Mouse (Mus musculus) heart, embryonic 15.5 days (tissue): ENCODE measurements around the gene Mbd6. TPM values are rescaled to one million over a fixed set of nuclear protein-coding genes. Genes with fewer than 3 reads are reported as not detected.
"Not testable (repeated sequence)": the region's sequence is repeated elsewhere in the genome, so short reads cannot be mapped to it uniquely, and the experiment has no call there.

ENCODE experiments used
- ATAC-seq: fragments of 200-750 bp; cut with Nextera tagmentation; replicated peaks from 2 replicates; pipeline ENCODE4 v1.8.0; 2017; ENCODE audit warnings: low read depth, moderate TSS enrichment; ENCODE audit not compliant: insufficient number of reproducible peaks, insufficient read depth, low FRiP score
- H3K27ac ChIP-seq: fragments of 300-500 bp; sonication (generic); 2 replicates; pipeline ENCODE4 v1.5.1; 2015; ENCODE audit warnings: mild to moderate bottlenecking, inconsistent platforms
- H3K27me3 ChIP-seq: fragments of 300-500 bp; sonication (generic); 2 replicates; pipeline ENCODE4 v1.6.1; 2015; ENCODE audit warnings: inconsistent platforms
- H3K36me3 ChIP-seq: fragments of 300-500 bp; sonication (generic); 2 replicates; pipeline ENCODE4 v1.6.1; 2015; ENCODE audit warnings: mild to moderate bottlenecking, inconsistent platforms
- H3K4me1 ChIP-seq: fragments of 300-500 bp; sonication (generic); replicated peaks from 2 replicates; pipeline ENCODE4 v1.6.1; 2015; ENCODE audit warnings: inconsistent platforms
- H3K4me2 ChIP-seq: fragments of 300-500 bp; sonication (generic); 2 replicates; pipeline ENCODE4 v1.6.1; 2015; ENCODE audit warnings: inconsistent platforms, mild to moderate bottlenecking, moderate library complexity
- H3K4me3 ChIP-seq: fragments of 300-500 bp; sonication (generic); 2 replicates; pipeline ENCODE4 v1.5.1; 2015; ENCODE audit warnings: mild to moderate bottlenecking, inconsistent platforms
- H3K9ac ChIP-seq: fragments of 300-500 bp; sonication (generic); 2 replicates; pipeline ENCODE4 v1.6.1; 2015; ENCODE audit warnings: mild to moderate bottlenecking, inconsistent platforms
- H3K9me3 ChIP-seq: fragments of 300-500 bp; sonication (generic); replicated peaks from 2 replicates; pipeline ENCODE4 v1.6.1; 2016; ENCODE audit warnings: inconsistent platforms
- WGBS: fragments of 180-500 bp; shearing (Covaris S2); methylation state at CpG from one replicate; pipeline ENCODE4 v1.1.7; 2015; ENCODE audit warnings: mixed read lengths; 5-methylcytosine and 5-hydroxymethylcytosine counted together
- polyA plus RNA-seq: library from polyadenylated mRNA; unstranded; fragments of >200 nt; fragmentation: Nextera tagmentation; extraction: Ambion mirVana; gene quantifications from 2 replicates; pipeline ENCODE4 v1.2.1, GENCODE M21; 2015

Gene Mbd6
- polyA plus RNA-seq, 1 experiment from 2014 or later = 10.6 TPM

- Histone ChIP-seq H3K9ac (peak overlapping the region; percentile 53), H3K27me3 (peaks cover 89% of the 10 kb centered on the region), H3K9me3 (no peaks in the 10 kb centered on the region), H3K4me1 (peaks cover 21% of the 10 kb centered on the region), H3K4me2 (peak overlapping the region; percentile 81), H3K36me3 (no peaks in the 10 kb centered on the region), H3K4me3 (peak overlapping the region; percentile 50), H3K27ac (no peak overlapping the region; the same call in 1 of the 2 replicates)
- no peak for ATAC-seq
- WGBS = 33% methylated on average over 14 of the region's 14 CpGs
Observed at GRCm38 (mm10) chr10:127325454-127326016, 36.7 kb upstream of the Mbd6 start.

DNA sequence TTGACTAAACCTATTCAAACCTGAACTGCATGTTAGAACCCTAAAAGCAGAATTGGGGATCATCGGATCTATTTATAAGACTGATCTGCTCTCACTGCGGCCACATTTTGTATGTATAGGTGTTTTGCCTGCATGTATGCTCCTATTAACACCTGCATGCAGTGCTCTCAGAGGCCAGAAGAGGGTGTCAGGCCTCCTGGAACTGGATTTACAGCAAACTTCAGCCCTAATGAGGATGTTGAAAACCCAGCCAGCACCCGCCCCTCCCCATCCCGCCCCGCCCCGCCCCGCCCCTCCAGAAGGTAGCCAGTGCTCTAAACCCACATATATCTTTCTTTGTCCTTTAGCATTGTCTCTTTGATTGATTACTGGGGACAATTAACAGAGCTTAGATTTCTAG is 35.7 kb upstream of the Mbd6 start:
- Histone ChIP-seq H3K4me2 (no peak overlapping the region), H3K9ac (no peak overlapping the region), H3K4me1 (peaks cover 21% of the 10 kb centered on the region), H3K27me3 (peaks cover 80% of the 10 kb centered on the region), H3K36me3 (no peaks in the 10 kb centered on the region), H3K27ac (0 out of 2 replicates have a peak overlapping the region, but pooled peaks have one; percentile 15), H3K4me3 (no peak overlapping the region), H3K9me3 (no peaks in the 10 kb centered on the region)
- WGBS = 15% methylated on average over 7 of the region's 7 CpGs
- ATAC-seq = no peak

- Histone ChIP-seq H3K4me1 (peaks cover 21% of the 10 kb centered on the region), H3K27me3 (peaks cover 68% of the 10 kb centered on the region), H3K9me3 (no peaks in the 10 kb centered on the region), H3K36me3 (no peaks in the 10 kb centered on the region), H3K9ac (no peak overlapping the region), H3K4me2 (peak overlapping the region; percentile 1; the same call in 1 of the 2 replicates), H3K27ac (peak overlapping the region; percentile 7; the same call in 1 of the 2 replicates), H3K4me3 (no peak overlapping the region)
- ATAC-seq = no peak
- 71% methylated on average over 17 of the region's 17 CpGs for WGBS
Observed at GRCm38 (mm10) chr10:127323131-127323855, 34.5 kb upstream of the Mbd6 start.

DNA sequence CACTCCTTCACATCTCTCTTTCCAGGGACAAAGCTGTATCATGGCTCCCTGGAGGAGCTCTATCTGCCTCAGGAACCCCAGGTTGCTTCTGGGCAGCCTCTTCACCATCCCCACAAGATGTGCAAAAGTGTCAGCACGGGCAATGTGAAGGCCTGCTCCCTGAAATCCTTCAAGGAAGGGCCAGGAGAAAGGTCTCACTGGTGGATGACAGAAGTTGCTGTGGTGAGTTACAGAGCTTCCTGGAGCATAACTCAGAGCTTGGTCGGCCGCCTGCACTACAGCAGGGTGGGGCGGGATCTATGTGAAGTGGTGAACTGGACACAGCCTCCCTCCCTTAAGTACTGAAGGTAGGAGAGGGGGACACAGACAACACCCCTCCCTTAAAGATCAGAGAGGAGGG is 33.9 kb upstream of the Mbd6 start:
- H3K36me3 ChIP-seq = no peaks in the 10 kb centered on the region
- H3K9ac ChIP-seq = no peak overlapping the region
- 57% methylated on average over 4 of the region's 4 CpGs for WGBS
- peaks cover 19% of the 10 kb centered on the region for H3K4me1 ChIP-seq
- no peaks in the 10 kb centered on the region for H3K9me3 ChIP-seq
- ATAC-seq = no peak
- H3K4me2 ChIP-seq = no peak overlapping the region; the same call in 1 of the 2 replicates
- no peak overlapping the region for H3K27ac ChIP-seq
- peaks cover 62% of the 10 kb centered on the region for H3K27me3 ChIP-seq
- no peak overlapping the region for H3K4me3 ChIP-seq

- Histone ChIP-seq H3K9ac (no peak overlapping the region), H3K9me3 (no peaks in the 10 kb centered on the region), H3K4me2 (no peak overlapping the region), H3K27me3 (peaks cover 57% of the 10 kb centered on the region), H3K36me3 (no peaks in the 10 kb centered on the region), H3K4me3 (no peak overlapping the region), H3K4me1 (peaks cover 16% of the 10 kb centered on the region), H3K27ac (no peak overlapping the region)
- ATAC-seq = no peak
- WGBS = 63% methylated on average over 13 of the region's 13 CpGs
Observed at GRCm38 (mm10) chr10:127322178-127322577, 33.4 kb upstream of the Mbd6 start.

GRCm38 (mm10) chr10:127321621-127322020 is 32.8 kb upstream of the Mbd6 start, which contains the start of gene Arhgap9:
Gene Arhgap9 (plus strand): TSS chr10:127321964.
- Histone ChIP-seq H3K4me3 (no peak within 1 kb of the TSS), H3K4me1 (peaks cover 12% of the 10 kb centered on the region), H3K4me2 (no peak within 1 kb of the TSS; the same call in 1 of the 2 replicates), H3K9ac (no peak within 1 kb of the TSS), H3K27me3 (peaks cover 52% of the 10 kb centered on the region), H3K9me3 (no peaks in the 10 kb centered on the region), H3K36me3 (no peaks in the 10 kb centered on the region), H3K27ac (no peak within 1 kb of the TSS)
- ATAC-seq = no peak
- 73% methylated on average over 3 of the region's 3 CpGs for WGBS

GRCm38 (mm10) chr10:127319969-127320368 is 31.2 kb upstream of the Mbd6 start:
- Histone ChIP-seq H3K4me1 (no peaks in the 10 kb centered on the region), H3K4me2 (no peak overlapping the region), H3K36me3 (no peaks in the 10 kb centered on the region), H3K27me3 (peaks cover 35% of the 10 kb centered on the region), H3K9me3 (no peaks in the 10 kb centered on the region), H3K4me3 (no peak overlapping the region), H3K27ac (no peak overlapping the region), H3K9ac (no peak overlapping the region)
- 66% methylated on average over 7 of the region's 7 CpGs for WGBS
- no peak for ATAC-seq

DNA sequence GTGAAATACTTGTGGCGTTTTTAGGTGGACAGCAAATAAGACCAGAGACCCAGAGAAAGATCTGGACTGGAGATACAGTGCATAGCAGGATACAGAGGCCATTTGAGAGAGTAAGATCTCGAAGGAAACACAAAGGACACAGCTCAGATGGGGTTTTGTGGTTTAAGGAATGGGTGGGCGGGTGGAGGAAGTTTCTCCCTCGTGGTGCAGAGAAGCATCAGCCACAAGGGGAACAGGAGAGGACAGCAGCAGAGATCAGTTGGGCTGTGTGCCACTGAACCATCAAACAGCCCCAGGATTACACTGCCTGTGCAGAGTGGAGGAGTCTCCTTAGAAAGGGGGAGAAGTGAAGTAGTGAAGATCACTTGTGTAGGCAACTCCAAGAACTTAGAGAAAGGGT is 29.2 kb upstream of the Mbd6 start:
- 29% methylated on average over 4 of the region's 4 CpGs for WGBS
- H3K9me3 ChIP-seq = no peaks in the 10 kb centered on the region
- H3K4me3 ChIP-seq = no peak overlapping the region
- H3K4me2 ChIP-seq = no peak overlapping the region
- no peaks in the 10 kb centered on the region for H3K36me3 ChIP-seq
- H3K9ac ChIP-seq = no peak overlapping the region
- H3K27me3 ChIP-seq = peaks cover 17% of the 10 kb centered on the region
- 0 out of 2 replicates have a peak, but pooled peaks cover under 1% of the 10 kb centered on the region for H3K4me1 ChIP-seq
- H3K27ac ChIP-seq = no peak overlapping the region
- ATAC-seq = no peak

DNA sequence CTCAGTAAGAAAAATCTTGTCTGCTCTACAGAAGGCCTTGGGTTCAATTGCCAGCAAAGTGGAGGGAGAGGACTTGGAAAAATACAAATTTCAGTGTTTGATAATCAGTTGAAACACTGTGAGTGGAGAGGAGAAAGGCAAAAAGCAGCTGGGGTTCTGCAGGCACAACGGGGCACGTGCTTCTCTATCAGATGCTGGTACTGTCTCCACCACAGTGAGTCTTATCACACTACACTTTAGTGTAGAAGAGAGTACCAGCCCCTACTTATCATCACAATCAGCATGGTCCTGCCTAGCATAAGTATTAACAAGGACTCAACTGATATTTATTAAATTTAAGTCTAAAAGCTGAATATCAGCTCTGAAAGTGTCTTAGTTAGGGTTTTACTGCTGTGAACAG is 28.5 kb upstream of the Mbd6 start:
- Histone ChIP-seq H3K4me1 (peaks cover 8% of the 10 kb centered on the region), H3K9me3 (no peaks in the 10 kb centered on the region), H3K27me3 (0 out of 2 replicates have a peak, but pooled peaks cover 10% of the 10 kb centered on the region), H3K9ac (no peak overlapping the region), H3K27ac (no peak overlapping the region), H3K36me3 (no peaks in the 10 kb centered on the region), H3K4me2 (no peak overlapping the region), H3K4me3 (no peak overlapping the region)
- 53% methylated on average over 2 of the region's 2 CpGs for WGBS
- ATAC-seq = no peak

DNA sequence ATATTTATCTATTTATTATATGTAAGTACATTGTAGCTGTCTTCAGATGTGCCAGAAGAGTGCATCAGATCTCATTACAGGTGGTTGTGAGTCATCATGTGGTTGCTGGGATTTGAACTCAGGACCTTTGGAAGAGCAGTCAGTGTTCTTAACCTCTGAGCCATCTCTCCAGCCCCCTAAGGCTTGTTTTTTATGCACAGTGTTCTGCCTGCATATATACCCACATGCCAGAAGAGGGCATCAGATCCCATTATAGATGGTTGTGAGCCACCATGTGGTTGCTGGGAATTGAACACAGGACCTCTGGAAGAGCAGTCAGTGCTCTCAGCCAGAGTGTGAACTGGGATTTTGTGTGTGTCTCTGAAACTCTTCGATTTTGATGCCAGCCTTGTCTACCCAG is 26.1 kb upstream of the Mbd6 start:
- H3K4me3 ChIP-seq, H3K9me3 ChIP-seq, H3K4me2 ChIP-seq, H3K36me3 ChIP-seq, H3K9ac ChIP-seq, H3K27ac ChIP-seq, H3K27me3 ChIP-seq, ATAC-seq: not testable (repeated sequence)
- peaks cover 19% of the 10 kb centered on the region for H3K4me1 ChIP-seq
- 69% methylated on average over 1 of the region's 1 CpGs for WGBS

DNA sequence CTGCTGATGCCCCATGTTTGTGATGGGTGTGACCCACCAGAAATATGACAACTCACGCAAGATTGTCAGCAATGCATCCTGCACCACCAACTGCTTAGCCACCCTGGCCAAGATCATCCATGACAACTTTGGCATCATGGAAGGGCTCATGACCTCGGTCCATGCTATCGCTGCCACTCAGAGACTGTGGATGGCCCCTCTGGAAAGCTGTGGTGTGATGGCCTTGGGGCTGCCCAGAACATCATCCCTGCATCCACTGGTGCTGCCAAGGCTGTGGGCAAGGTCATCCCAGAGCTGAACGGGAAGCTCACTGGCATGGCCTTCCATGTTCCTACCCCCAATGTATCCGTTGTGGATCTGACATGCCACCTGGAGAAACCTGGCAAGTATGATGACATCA is 24.7 kb upstream of the Mbd6 start:
- H3K9ac ChIP-seq, H3K27ac ChIP-seq, H3K27me3 ChIP-seq, H3K36me3 ChIP-seq, ATAC-seq, H3K4me2 ChIP-seq, H3K9me3 ChIP-seq, H3K4me3 ChIP-seq: not testable (repeated sequence)
- peaks cover 19% of the 10 kb centered on the region for H3K4me1 ChIP-seq
- WGBS = 88% methylated on average over 5 of the region's 5 CpGs
